Mouse (Mus musculus) C2C12 (cell line): ENCODE results near the gene Efl1.

Experiments
- CEBPB ChIP-seq: IDR thresholded peaks from one replicate; pipeline ENCODE4 v1.6.1; 2011; ENCODE audit warnings: low read depth, mild to moderate bottlenecking, control low read depth, moderate library complexity
- CTCF ChIP-seq: IDR thresholded peaks from one replicate; pipeline ENCODE4 v1.5.1; 2011; ENCODE audit not compliant: control insufficient read depth, insufficient read depth, insufficient read length
- FOSL1 ChIP-seq: IDR thresholded peaks from one replicate; pipeline ENCODE4 v1.8.0; 2011; ENCODE audit warnings: mild to moderate bottlenecking, low read length; ENCODE audit not compliant: poor library complexity, insufficient read depth, severe bottlenecking
- MAX ChIP-seq: IDR thresholded peaks from one replicate; pipeline ENCODE4 v1.6.1; 2011; ENCODE audit warnings: mild to moderate bottlenecking, control low read depth
- USF1 ChIP-seq: IDR thresholded peaks from one replicate; pipeline ENCODE4 v1.6.1; 2011; ENCODE audit warnings: low read depth, mild to moderate bottlenecking, control low read depth, moderate library complexity

- TF ChIP-seq CTCF (no peak), MAX (no peak), USF1 (no peak), CEBPB (no peak), FOSL1 (no peak)
Measured at GRCm38 (mm10) chr7:82702384-82703343, 54.2 kb downstream of the Efl1 start.
